Mouse (Mus musculus) stomach, postnatal 0 days (tissue): ENCODE results near the gene Nqo2.

Source experiments
- CTCF ChIP-seq: IDR thresholded peaks from 2 replicates; pipeline ENCODE4 v1.5.1; 2016; ENCODE audit warnings: antibody characterized with exemption, low read depth, mild to moderate bottlenecking, moderate library complexity
- EP300 ChIP-seq: optimal IDR thresholded peaks from 2 replicates; pipeline ENCODE3; 2016; ENCODE audit warnings: antibody characterized with exemption

- TF ChIP-seq CTCF (peak; percentile 67), EP300 (no peak)
These were observed at the start of gene Nqo2 for GRCm38 (mm10) chr13:33964206-33965046.
